Mouse (Mus musculus): ENCODE measurements around the gene Cox4i2.

DNA sequence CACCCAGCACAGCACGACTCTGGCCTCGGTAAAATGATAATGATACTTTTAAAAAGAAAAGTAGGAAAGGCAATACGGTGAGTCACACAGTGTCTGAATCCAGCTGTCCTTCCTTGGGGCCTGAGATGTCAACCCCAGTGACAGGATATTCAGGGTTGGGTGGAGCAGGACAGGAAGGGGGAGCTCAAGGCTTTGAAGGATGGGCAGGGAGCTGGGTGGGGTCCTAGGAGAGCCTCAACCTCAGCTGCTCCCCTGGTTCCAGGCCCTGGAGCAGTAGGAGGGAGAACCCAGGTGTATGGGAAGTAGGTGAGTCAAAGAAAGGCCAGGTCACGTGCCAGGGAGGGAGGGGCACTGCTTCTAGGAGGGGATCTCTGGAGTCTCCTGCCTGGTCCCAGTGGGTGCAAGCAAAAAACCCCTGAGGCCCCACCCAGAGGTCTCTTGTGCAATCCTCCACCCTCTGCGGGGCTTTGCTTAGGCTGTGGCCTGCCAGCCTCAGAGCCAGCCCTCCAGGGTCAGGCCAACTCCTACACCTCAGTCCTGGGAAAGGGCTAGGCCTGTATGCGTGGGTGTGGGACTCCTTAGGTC lies 27.1 kb upstream of the Cox4i2 start:
- no peak for TF ChIP-seq CTCF (IDR thresholded peaks at IDR 0.05; ENCODE audit: low read depth)
- no peak for TF ChIP-seq EP300 (IDR thresholded peaks at IDR 0.05; ENCODE audit: low read depth)
